Mouse (Mus musculus) CH12.LX (cell line): ENCODE measurements around the gene Pla2r1.

Experiments used
- CTCF ChIP-seq, 2 experiments: IDR thresholded peaks in 1 of 2; conservative IDR thresholded peaks in 1 of 2; 2 replicates each; pipeline ENCODE4 v1.5.1; 2011 to 2012; ENCODE audit warnings: low read depth in 2 of 2, low read length in 2 of 2, improper control_type of control experiment in 1 of 2, inconsistent platforms in 1 of 2, mild to moderate bottlenecking in 1 of 2, moderate library complexity in 1 of 2
- NELFE ChIP-seq: IDR thresholded peaks from 2 replicates; pipeline ENCODE4 v1.6.1; 2011; ENCODE audit warnings: low read depth, low read length, improper control_type of control experiment
- POLR2A ChIP-seq: IDR thresholded peaks from 2 replicates; pipeline ENCODE4 v1.6.1; 2011; ENCODE audit warnings: low read depth, mild to moderate bottlenecking, improper control_type of control experiment, low read length
- TBP ChIP-seq: conservative IDR thresholded peaks from 2 replicates; pipeline ENCODE4 v1.6.1; 2011; ENCODE audit warnings: low read depth, low read length, improper control_type of control experiment
- USF1 ChIP-seq: IDR thresholded peaks from 2 replicates; pipeline ENCODE4 v1.6.1; 2014; ENCODE audit warnings: low read depth, mild to moderate bottlenecking, inconsistent platforms, low read length, improper control_type of control experiment

- TF ChIP-seq CTCF (conservative IDR thresholded peaks at IDR 0.05 in 1 of 2, IDR thresholded peaks at IDR 0.05 in 1 of 2; ENCODE audit: low read depth in 2 of 2, low read length in 2 of 2) (no peak), POLR2A (no peak), USF1 (no peak), NELFE (no peak), TBP (no peak)
Observed at GRCm38 (mm10) chr2:60449732-60450131, 103.4 kb downstream of the Pla2r1 start.
